Mouse (Mus musculus): ENCODE results near the gene Ovol3. TPM values are rescaled to one million over a fixed set of nuclear protein-coding genes. Genes with fewer than 3 reads are reported as not detected.
A peak's percentile ranks its signal among the peaks of the same experiment; 100 is the strongest.

Gene Ovol3
- polyA plus RNA-seq, 1 experiment from 2014 or later: not detected

- Histone ChIP-seq H3K4me1 (ENCODE audit: control insufficient read depth in 2 of 2, insufficient read depth in 2 of 2, low read length in 2 of 2) (peaks cover 4 to 9% of the 10 kb centered on the region in 2 experiments), H3K9ac (ENCODE audit: low read length) (peak within 1 kb of the TSS; percentile 74), H3K4me3 (ENCODE audit: control insufficient read depth in 1 of 2, insufficient read depth in 1 of 2, low read depth in 1 of 2, low read length in 2 of 2) (peak within 1 kb of the TSS; percentile 44 to 62), H3K36me3 (ENCODE audit: control insufficient read depth, insufficient read depth, low read length) (peaks cover 40% of the 10 kb centered on the region), H3K9me3 (ENCODE audit: control insufficient read depth, low read length) (no peaks in the 10 kb centered on the region), H3K27me3 (ENCODE audit: control insufficient read depth, insufficient read depth, low read length) (no peaks in the 10 kb centered on the region), H3K27ac (replicated peaks in 1 of 2; ENCODE audit: control insufficient read depth in 1 of 2, insufficient read depth in 1 of 2, low read depth in 2 of 2, low read length in 2 of 2) (peak within 1 kb of the TSS; percentile 58 to 61; a peak in 3 of 4 replicates), H3K4me2 (ENCODE audit: low read length) (peak within 1 kb of the TSS; percentile 63)
- WGBS: 1% methylated on average over 11 of the region's 11 CpGs
- peak; percentile 79 for ATAC-seq (ENCODE audit: insufficient number of reproducible peaks, insufficient read depth, low FRiP score, low read depth)
These were observed 51.6 kb downstream of the Ovol3 start, which contains the start of gene Cox7a1 for GRCm38 (mm10) chr7:30183879-30184289. TSS of gene Cox7a1 (plus strand) at chr7:30184144.

Other genes with a start within 250 kb of the Ovol3 start
- gene Zfp14, start 184.3 kb downstream of the Ovol3 start, polyA plus RNA-seq (2014; fragmentation: Nextera tagmentation; extraction: Ambion mirVana): 4.0 and 4.8 TPM in 2 replicates
- 4.2 and 4.8 TPM in 2 replicates for gene Zfp82, start 162.8 kb downstream of the Ovol3 start, polyA plus RNA-seq (2014; fragmentation: Nextera tagmentation; extraction: Ambion mirVana)
- gene Gm26920, start 145.3 kb downstream of the Ovol3 start, polyA plus RNA-seq (2014; fragmentation: Nextera tagmentation; extraction: Ambion mirVana): 0.70 TPM in 1 of 2 replicates, not detected in the other
- 5.2 and 6.4 TPM in 2 replicates for gene Zfp566, start 145.2 kb downstream of the Ovol3 start, polyA plus RNA-seq (2014; fragmentation: Nextera tagmentation; extraction: Ambion mirVana)
- 85.2 and 91.3 TPM in 2 replicates for gene Zfp260, start 140.9 kb downstream of the Ovol3 start, polyA plus RNA-seq (2014; fragmentation: Nextera tagmentation; extraction: Ambion mirVana)
- gene Zfp382, start 113.8 kb downstream of the Ovol3 start, polyA plus RNA-seq (2014; fragmentation: Nextera tagmentation; extraction: Ambion mirVana): 6.4 and 8.5 TPM in 2 replicates
- gene Zfp146, start 66.0 kb downstream of the Ovol3 start, polyA plus RNA-seq (2014; fragmentation: Nextera tagmentation; extraction: Ambion mirVana): 7.2 and 9.0 TPM in 2 replicates
- 544 and 589 TPM in 2 replicates for gene Cox7a1, start 51.6 kb downstream of the Ovol3 start, polyA plus RNA-seq (2014; fragmentation: Nextera tagmentation; extraction: Ambion mirVana)
- gene Capns1, start 36.9 kb downstream of the Ovol3 start, polyA plus RNA-seq (2014; fragmentation: Nextera tagmentation; extraction: Ambion mirVana): 63.0 and 73.7 TPM in 2 replicates
- gene Polr2i, start 3.8 kb downstream of the Ovol3 start, polyA plus RNA-seq (2014; fragmentation: Nextera tagmentation; extraction: Ambion mirVana): 126 and 145 TPM in 2 replicates
- gene Tbcb, start 3.5 kb downstream of the Ovol3 start, polyA plus RNA-seq (2014; fragmentation: Nextera tagmentation; extraction: Ambion mirVana): 137 and 144 TPM in 2 replicates
- 0.35 and 0.72 TPM in 2 replicates for gene Thap8, start 44.4 kb upstream of the Ovol3 start, polyA plus RNA-seq (2014; fragmentation: Nextera tagmentation; extraction: Ambion mirVana)
- gene Wdr62, start 44.7 kb upstream of the Ovol3 start, polyA plus RNA-seq (2014; fragmentation: Nextera tagmentation; extraction: Ambion mirVana): 8.7 and 9.4 TPM in 2 replicates
- 10.1 and 12.8 TPM in 2 replicates for gene Clip3, start 56.0 kb upstream of the Ovol3 start, polyA plus RNA-seq (2014; fragmentation: Nextera tagmentation; extraction: Ambion mirVana)
- 68.9 and 70.6 TPM in 2 replicates for gene Alkbh6, start 73.0 kb upstream of the Ovol3 start, polyA plus RNA-seq (2014; fragmentation: Nextera tagmentation; extraction: Ambion mirVana)
- gene Syne4, start 79.1 kb upstream of the Ovol3 start, polyA plus RNA-seq (2014; fragmentation: Nextera tagmentation; extraction: Ambion mirVana): 8.1 and 13.0 TPM in 2 replicates
- gene E130208F15Rik, start 86.0 kb upstream of the Ovol3 start, polyA plus RNA-seq (2014; fragmentation: Nextera tagmentation; extraction: Ambion mirVana): not detected in 2 replicates
- gene Sdhaf1, start 88.2 kb upstream of the Ovol3 start, polyA plus RNA-seq (2014; fragmentation: Nextera tagmentation; extraction: Ambion mirVana): 17.9 and 18.7 TPM in 2 replicates
- 0.86 and 1.3 TPM in 2 replicates for gene Lrfn3, start 127.0 kb upstream of the Ovol3 start, polyA plus RNA-seq (2014; fragmentation: Nextera tagmentation; extraction: Ambion mirVana)
- 37.1 and 44.5 TPM in 2 replicates for gene Tyrobp, start 178.0 kb upstream of the Ovol3 start, polyA plus RNA-seq (2014; fragmentation: Nextera tagmentation; extraction: Ambion mirVana)
- 0.54 and 0.89 TPM in 2 replicates for gene Hcst, start 184.1 kb upstream of the Ovol3 start, polyA plus RNA-seq (2014; fragmentation: Nextera tagmentation; extraction: Ambion mirVana)
- 1.00 and 1.1 TPM in 2 replicates for gene Nfkbid, start 186.0 kb upstream of the Ovol3 start, polyA plus RNA-seq (2014; fragmentation: Nextera tagmentation; extraction: Ambion mirVana)
- gene Aplp1, start 209.8 kb upstream of the Ovol3 start, polyA plus RNA-seq (2014; fragmentation: Nextera tagmentation; extraction: Ambion mirVana): 14.7 and 21.2 TPM in 2 replicates
- gene Kirrel2, start 222.0 kb upstream of the Ovol3 start, polyA plus RNA-seq (2014; fragmentation: Nextera tagmentation; extraction: Ambion mirVana): 0.05 and 0.26 TPM in 2 replicates
- gene Nphs1, start 222.6 kb upstream of the Ovol3 start, polyA plus RNA-seq (2014; fragmentation: Nextera tagmentation; extraction: Ambion mirVana): 0.08 and 0.14 TPM in 2 replicates

Data from heart, embryonic 14.5 days (tissue).